Comparison of ENCODE assay signal across 13 mouse cellular contexts in the genomic region with DNA sequence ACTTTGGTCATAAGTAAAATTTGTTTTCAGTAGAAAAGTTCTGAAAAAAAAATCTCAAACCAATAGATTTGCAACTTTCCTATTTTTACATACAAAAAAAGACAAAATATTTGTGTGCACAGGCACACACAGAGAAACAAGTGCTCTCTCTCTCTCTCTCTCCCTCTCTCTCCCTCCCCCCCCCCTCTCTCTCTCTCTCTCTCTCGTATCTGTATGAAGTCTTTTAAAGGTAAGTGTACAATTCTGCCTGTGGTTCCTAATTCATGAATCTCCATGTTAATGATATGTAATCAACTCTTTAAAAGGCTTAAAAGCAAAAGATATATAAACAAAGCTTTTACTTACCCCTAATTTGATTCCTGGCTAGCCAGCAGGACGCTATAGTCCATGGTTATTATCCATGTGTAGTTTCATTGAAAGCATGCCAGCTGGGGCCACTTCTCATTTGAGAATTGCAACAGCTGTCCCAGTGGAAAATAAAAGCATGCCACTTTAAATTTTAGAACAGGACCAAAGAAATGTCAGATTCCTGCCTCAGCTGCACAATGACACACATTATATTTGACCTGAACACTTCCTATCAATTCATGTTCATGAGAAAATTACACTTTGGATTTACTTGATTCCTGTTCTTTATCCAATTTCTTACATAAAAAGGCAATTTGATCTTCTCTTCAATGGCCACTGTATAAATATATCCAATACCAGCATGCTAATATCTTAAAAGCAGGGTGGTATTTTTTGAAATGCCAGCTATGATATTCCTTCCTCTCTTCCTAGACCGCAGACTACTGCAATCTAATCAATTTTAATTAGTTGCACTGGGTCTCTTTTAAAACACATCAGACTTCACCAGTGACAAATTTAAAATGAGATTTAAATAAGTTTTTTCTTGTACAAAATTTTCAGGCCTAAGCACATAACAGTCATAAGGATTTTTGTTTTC.
DNase-seq lines count a peak whose midpoint lies in the region; ATAC-seq lines count a peak whose summit lies in the region.
"Had no signal": no experiment of that assay in that cellular context is flagged by ENCODE, and none has a peak within 500 bp of the region (broad histone marks: within the 10 kb centered on the region; RNA-seq: fewer than 3 reads in every experiment).

No protein-coding gene starts in this region.

- no peak overlapping the region for H3K27ac ChIP-seq in hindbrain, embryonic 11.5 days (ENCODE audit: low read depth, low read length)
- no peak overlapping the region for H3K27ac ChIP-seq in hindbrain, embryonic 13.5 days
- no peak overlapping the region for H3K27ac ChIP-seq in embryonic facial prominence, embryonic 11.5 days (replicated peaks; ENCODE audit: low read depth, low read length)
- H3K27ac ChIP-seq in hindbrain, embryonic 14.5 days, result no peak overlapping the region
- H3K27ac ChIP-seq: lung, embryonic 15.5 days had no signal

- no peak overlapping the region for H3K4me2 ChIP-seq in hindbrain, embryonic 11.5 days (replicated peaks; ENCODE audit: low read depth, low read length)
- H3K4me2 ChIP-seq in hindbrain, embryonic 13.5 days, result no peak overlapping the region
- no peak overlapping the region for H3K4me2 ChIP-seq in embryonic facial prominence, embryonic 11.5 days (ENCODE audit: low read depth, low read length)
- H3K4me2 ChIP-seq in hindbrain, embryonic 14.5 days (replicated peaks), result no peak overlapping the region
- H3K4me2 ChIP-seq: liver, embryonic 11.5 days; lung, embryonic 15.5 days had no signal

- H3K9ac ChIP-seq in hindbrain, embryonic 11.5 days (ENCODE audit: low read depth, low read length), result no peak overlapping the region
- no peak overlapping the region for H3K9ac ChIP-seq in hindbrain, embryonic 13.5 days
- no peak overlapping the region for H3K9ac ChIP-seq in embryonic facial prominence, embryonic 11.5 days (replicated peaks; ENCODE audit: low read length)
- H3K9ac ChIP-seq in hindbrain, embryonic 14.5 days, result no peak overlapping the region
- H3K9ac ChIP-seq: lung, embryonic 15.5 days had no signal

- no peaks in the 10 kb centered on the region for H3K4me1 ChIP-seq in hindbrain, embryonic 11.5 days (replicated peaks; ENCODE audit: control insufficient read depth, insufficient read depth, low read length)
- H3K4me1 ChIP-seq in hindbrain, embryonic 13.5 days (replicated peaks), result no peaks in the 10 kb centered on the region
- H3K4me1 ChIP-seq in embryonic facial prominence, embryonic 11.5 days (ENCODE audit: control insufficient read depth, insufficient read depth, low read length), result no peaks in the 10 kb centered on the region
- H3K4me1 ChIP-seq in hindbrain, embryonic 14.5 days (replicated peaks; ENCODE audit: control insufficient read depth, insufficient read depth, low read length), result no peaks in the 10 kb centered on the region
- H3K4me1 ChIP-seq: lung, embryonic 15.5 days had no signal

- no peaks in the 10 kb centered on the region for H3K9me3 ChIP-seq in hindbrain, embryonic 11.5 days (ENCODE audit: control insufficient read depth, low read length)
- no peaks in the 10 kb centered on the region for H3K9me3 ChIP-seq in hindbrain, embryonic 13.5 days
- no peaks in the 10 kb centered on the region for H3K9me3 ChIP-seq in embryonic facial prominence, embryonic 11.5 days (replicated peaks; ENCODE audit: control insufficient read depth, low read length)
- H3K9me3 ChIP-seq in hindbrain, embryonic 14.5 days (ENCODE audit: control insufficient read depth, low read length), result no peaks in the 10 kb centered on the region
- H3K9me3 ChIP-seq: lung, embryonic 15.5 days had no signal

- no peaks in the 10 kb centered on the region for H3K36me3 ChIP-seq in hindbrain, embryonic 11.5 days (ENCODE audit: control insufficient read depth, insufficient read depth, low read length)
- no peaks in the 10 kb centered on the region for H3K36me3 ChIP-seq in hindbrain, embryonic 13.5 days
- no peaks in the 10 kb centered on the region for H3K36me3 ChIP-seq in embryonic facial prominence, embryonic 11.5 days (replicated peaks; ENCODE audit: control insufficient read depth, insufficient read depth, low read depth, low read length)
- no peaks in the 10 kb centered on the region for H3K36me3 ChIP-seq in hindbrain, embryonic 14.5 days (replicated peaks; ENCODE audit: control insufficient read depth, insufficient read depth)
- H3K36me3 ChIP-seq: lung, embryonic 15.5 days had no signal

- H3K27me3 ChIP-seq in hindbrain, embryonic 11.5 days (ENCODE audit: control insufficient read depth, insufficient read depth, low read length), result no peaks in the 10 kb centered on the region
- H3K27me3 ChIP-seq in hindbrain, embryonic 13.5 days, result no peaks in the 10 kb centered on the region
- H3K27me3 ChIP-seq in embryonic facial prominence, embryonic 11.5 days (ENCODE audit: control insufficient read depth, insufficient read depth, low read length), result no peaks in the 10 kb centered on the region
- H3K27me3 ChIP-seq in hindbrain, embryonic 14.5 days (ENCODE audit: control insufficient read depth, insufficient read depth, low read length), result no peaks in the 10 kb centered on the region
- H3K27me3 ChIP-seq: lung, embryonic 15.5 days had no signal

- H3K4me3 ChIP-seq in hindbrain, embryonic 11.5 days (ENCODE audit: low read depth, low read length), result no peak overlapping the region
- no peak overlapping the region for H3K4me3 ChIP-seq in hindbrain, embryonic 13.5 days
- H3K4me3 ChIP-seq in embryonic facial prominence, embryonic 11.5 days (ENCODE audit: low read depth, low read length), result no peak overlapping the region
- no peak overlapping the region for H3K4me3 ChIP-seq in hindbrain, embryonic 14.5 days (replicated peaks; ENCODE audit: low read length)
- H3K4me3 ChIP-seq: lung, embryonic 15.5 days had no signal

- peak; percentile 89 for ATAC-seq in hindbrain, embryonic 11.5 days (ENCODE audit: low FRiP score)
- ATAC-seq in hindbrain, embryonic 13.5 days (ENCODE audit: low FRiP score), result no peak
- no peak for ATAC-seq in embryonic facial prominence, embryonic 11.5 days (replicated peaks; ENCODE audit: insufficient number of reproducible peaks, low FRiP score, low TSS enrichment, low read depth)
- ATAC-seq in hindbrain, embryonic 14.5 days (ENCODE audit: low FRiP score), result 0 out of 2 replicates have a peak, but pooled peaks have one; percentile 37
- ATAC-seq: inflammation-experienced regulatory T-cells, adult 6 months had no signal

- peak; percentile 28 for DNase-seq in hindbrain, embryonic 11.5 days (ENCODE audit: low spot score)
- DNase-seq in brain, adult 2 months (ENCODE audit: low read depth, low spot score), result peak; percentile 7
- peak; percentile 42 for DNase-seq in embryonic facial prominence, embryonic 11.5 days (ENCODE audit: low spot score)
- peak; percentile 42 for DNase-seq in hindbrain, embryonic 14.5 days (ENCODE audit: low spot score)
- no peak for DNase-seq in layer of hippocampus, adult 9-11 months
- DNase-seq in testis, postnatal 10 days (ENCODE audit: low spot score), result no peak
- DNase-seq: cerebellum, adult 2 months; heart, adult 18-20 months; thymus, adult 2 months had no signal

- 42% methylated on average over 3 of the region's 3 CpGs for WGBS in hindbrain, embryonic 11.5 days
- WGBS in hindbrain, embryonic 13.5 days, result 23% methylated on average over 3 of the region's 3 CpGs
- 35% methylated on average over 3 of the region's 3 CpGs for WGBS in embryonic facial prominence, embryonic 11.5 days
- 19% methylated on average over 3 of the region's 3 CpGs for WGBS in hindbrain, embryonic 14.5 days

Comparison
In these comparisons a context has a peak if more than half of its experiments do, and no peak if none do; other contexts are left out.
1. ATAC-seq: peak in hindbrain, embryonic 11.5 days (single experiment) and hindbrain, embryonic 14.5 days (single experiment); none in hindbrain, embryonic 13.5 days (single experiment) and embryonic facial prominence, embryonic 11.5 days (single experiment).
2. DNase-seq: peak in hindbrain, embryonic 11.5 days (single experiment), brain, adult 2 months (single experiment), embryonic facial prominence, embryonic 11.5 days (single experiment) and hindbrain, embryonic 14.5 days (single experiment); none in layer of hippocampus, adult 9-11 months (single experiment) and testis, postnatal 10 days (single experiment).